Mouse (Mus musculus) olfactory bulb, adult 2 months (tissue): ENCODE data around the gene Abhd16a. TPM values are rescaled to one million over a fixed set of nuclear protein-coding genes. Genes with fewer than 3 reads are reported as not detected.
A peak's percentile ranks its signal among the peaks of the same experiment; 100 is the strongest.

Experiments
- H3K27ac ChIP-seq: fragments of 200-500 bp; 2 replicates; pipeline ENCODE4 v1.5.1; 2012; ENCODE audit warnings: low read depth, low read length; ENCODE audit not compliant: insufficient read depth
- H3K4me1 ChIP-seq: fragments of 200-500 bp; 2 replicates; pipeline ENCODE4 v1.6.1; 2012; ENCODE audit warnings: low read length; ENCODE audit not compliant: control insufficient read depth, insufficient read depth
- H3K4me3 ChIP-seq: fragments of 200-500 bp; 2 replicates; pipeline ENCODE4 v1.5.1; 2012; ENCODE audit warnings: mild to moderate bottlenecking, low read depth, low read length, moderate library complexity; ENCODE audit not compliant: insufficient read depth
- CTCF ChIP-seq: fragments of 200-500 bp; IDR thresholded peaks from 2 replicates; pipeline ENCODE4 v1.5.1; 2012; ENCODE audit warnings: low read depth, mild to moderate bottlenecking, low read length, moderate library complexity; ENCODE audit not compliant: insufficient read depth
- POLR2A ChIP-seq: fragments of 200-500 bp; IDR thresholded peaks from 2 replicates; pipeline ENCODE4 v1.6.1; 2012; ENCODE audit warnings: mild to moderate bottlenecking, low read depth, low read length, moderate library complexity; ENCODE audit not compliant: insufficient read depth
- WGBS: fragments of 180-500 bp; shearing (Covaris S2); methylation state at CpG from one replicate; pipeline ENCODE4 v1.1.7; 2018; 5-methylcytosine and 5-hydroxymethylcytosine counted together
- polyA plus RNA-seq: library from polyadenylated mRNA; stranded (reverse); fragments of >200 nt; gene quantifications from 2 replicates; pipeline ENCODE4 v1.2.4, GENCODE M21; 2012; ENCODE audit warnings: low replicate concordance; ENCODE audit not compliant: missing spikeins, insufficient read depth, insufficient read length

Abhd16a gene
- polyA plus RNA-seq, 1 experiment: not detected

DNA sequence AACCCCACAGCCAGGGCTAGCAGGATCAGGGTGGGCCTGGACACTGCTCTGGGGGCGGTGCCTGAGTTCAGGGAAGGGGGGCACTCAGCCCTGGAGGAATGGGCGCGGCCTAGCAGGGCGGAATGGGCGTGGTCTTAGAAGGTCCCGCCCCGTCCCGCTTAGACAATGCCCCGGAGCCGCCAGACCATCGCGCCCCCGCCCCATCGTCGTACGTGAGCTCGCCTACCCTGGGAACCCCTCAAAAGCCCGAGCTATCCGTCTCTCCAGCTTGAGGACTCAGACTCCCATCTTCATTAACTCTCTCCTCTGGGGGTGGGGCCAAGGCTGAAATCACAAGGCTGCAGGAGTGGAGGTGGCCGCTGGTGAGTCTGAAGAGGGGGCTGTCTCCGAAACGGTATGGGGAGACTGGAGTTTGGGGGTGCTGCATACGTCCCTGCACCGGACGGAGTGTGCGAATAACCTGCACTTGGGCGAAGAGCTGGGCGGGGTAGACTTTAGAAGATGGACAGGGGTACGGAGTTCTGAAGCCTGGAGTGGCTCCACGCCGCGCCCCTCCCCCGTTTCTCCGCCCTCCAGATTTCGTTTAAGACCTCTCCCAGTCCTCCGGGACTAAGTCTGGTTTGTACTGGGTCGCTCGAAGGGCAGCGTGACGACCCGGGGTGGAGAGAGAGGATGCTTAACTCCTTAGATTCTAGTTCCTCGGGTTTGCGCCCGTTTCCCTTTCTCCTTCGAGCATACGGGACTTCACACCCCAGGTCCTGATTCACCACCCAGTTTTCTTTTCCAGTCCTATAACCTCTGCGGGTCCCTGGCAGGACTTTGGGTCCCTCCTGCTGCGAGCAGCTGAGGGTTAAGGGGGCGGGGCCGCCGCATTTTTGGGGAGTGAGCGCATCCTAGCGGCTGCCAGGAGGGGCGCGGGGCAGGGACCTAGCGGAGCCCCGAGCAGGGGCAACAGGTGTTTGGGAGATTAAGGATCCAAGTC, 29.9 kb upstream of the Abhd16a start, which contains the start of gene Ddah2:
Ddah2 (plus strand) TSS at position 125 of the 982 bp plus-strand sequence.
- Histone ChIP-seq H3K4me3 (peak within 1 kb of the TSS; percentile 78), H3K4me1 (peaks cover 10% of the 10 kb centered on the region; the same call in 1 of the 2 replicates), H3K27ac (peak within 1 kb of the TSS; percentile 4; the same call in 1 of the 2 replicates)
- TF ChIP-seq CTCF (peak; percentile 86), POLR2A (no peak; the same call in 1 of the 2 replicates)
- under 1% methylated on average over 57 of the region's 57 CpGs for WGBS

DNA sequence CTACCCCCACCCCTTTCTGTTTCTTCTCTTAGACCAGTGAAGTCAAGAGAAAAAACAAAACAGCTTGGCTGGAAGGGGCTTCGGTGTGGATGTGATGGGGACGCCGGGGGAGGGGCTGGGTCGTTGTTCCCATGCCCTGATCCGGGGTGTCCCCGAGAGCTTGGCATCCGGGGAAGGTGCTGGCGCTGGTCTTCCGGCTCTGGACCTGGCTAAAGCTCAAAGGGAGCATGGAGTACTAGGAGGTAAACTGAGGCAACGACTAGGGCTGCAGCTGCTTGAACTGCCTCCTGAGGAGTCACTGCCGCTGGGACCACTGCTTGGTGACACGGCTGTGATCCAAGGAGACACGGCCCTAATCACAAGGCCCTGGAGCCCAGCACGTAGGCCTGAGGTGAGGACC, 29.0 kb upstream of the Abhd16a start:
- 15% methylated on average over 14 of the region's 14 CpGs for WGBS
- Histone ChIP-seq H3K4me1 (peaks cover 12% of the 10 kb centered on the region; the same call in 1 of the 2 replicates), H3K27ac (no peak overlapping the region), H3K4me3 (peak overlapping the region; percentile 78; the same call in 1 of the 2 replicates)
- TF ChIP-seq POLR2A (no peak), CTCF (no peak)

DNA sequence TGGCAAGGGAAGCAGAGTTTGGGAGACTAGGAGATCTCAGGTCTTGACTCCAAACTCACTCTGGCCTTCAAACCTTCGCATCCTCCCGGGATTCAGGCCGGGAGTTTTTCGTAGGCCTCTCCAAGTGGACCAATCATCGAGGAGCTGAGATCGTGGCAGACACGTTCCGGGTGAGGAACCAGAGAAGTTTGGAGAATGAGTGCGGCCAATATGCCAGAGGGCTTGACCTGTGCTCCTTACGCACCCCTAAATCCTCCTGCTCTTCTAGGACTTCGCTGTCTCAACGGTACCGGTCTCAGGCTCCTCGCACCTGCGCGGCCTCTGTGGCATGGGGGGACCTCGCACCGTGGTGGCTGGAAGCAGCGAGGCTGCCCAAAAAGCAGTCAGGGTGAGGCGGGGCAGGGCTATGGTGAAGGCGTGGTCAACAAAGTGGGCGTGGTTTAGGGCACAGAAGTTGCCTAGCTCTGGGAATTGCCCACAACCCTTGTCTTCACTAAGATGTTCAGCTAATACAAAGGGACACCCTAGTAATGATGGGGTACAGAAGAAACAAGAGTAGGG, 28.2 kb upstream of the Abhd16a start:
- no peak overlapping the region for H3K27ac ChIP-seq
- peaks cover 18% of the 10 kb centered on the region; the same call in 1 of the 2 replicates for H3K4me1 ChIP-seq
- H3K4me3 ChIP-seq: no peak overlapping the region
- TF ChIP-seq CTCF (no peak), POLR2A (no peak)
- WGBS: 73% methylated on average over 22 of the region's 22 CpGs

DNA sequence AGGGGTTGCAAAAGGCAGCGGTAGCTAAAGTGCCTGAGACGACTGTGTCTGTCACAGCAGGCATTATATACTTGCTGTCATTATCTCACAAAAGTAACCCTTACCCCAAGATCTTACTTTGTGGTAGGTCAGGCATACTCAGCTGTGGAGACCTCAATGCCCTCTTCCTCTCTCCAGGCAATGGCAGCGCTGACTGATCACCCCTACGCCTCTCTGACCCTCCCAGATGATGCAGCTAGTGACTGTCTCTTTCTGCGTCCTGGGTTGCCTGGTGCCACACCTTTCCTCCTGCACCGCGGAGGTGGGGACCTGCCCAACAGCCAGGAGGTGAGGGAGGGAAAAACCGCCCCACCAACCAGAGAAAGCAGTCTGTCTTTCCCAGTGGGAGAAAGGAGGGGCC, 27.8 kb upstream of the Abhd16a start:
- WGBS: 81% methylated on average over 8 of the region's 8 CpGs
- H3K4me1 ChIP-seq: peaks cover 18% of the 10 kb centered on the region; the same call in 1 of the 2 replicates

DNA sequence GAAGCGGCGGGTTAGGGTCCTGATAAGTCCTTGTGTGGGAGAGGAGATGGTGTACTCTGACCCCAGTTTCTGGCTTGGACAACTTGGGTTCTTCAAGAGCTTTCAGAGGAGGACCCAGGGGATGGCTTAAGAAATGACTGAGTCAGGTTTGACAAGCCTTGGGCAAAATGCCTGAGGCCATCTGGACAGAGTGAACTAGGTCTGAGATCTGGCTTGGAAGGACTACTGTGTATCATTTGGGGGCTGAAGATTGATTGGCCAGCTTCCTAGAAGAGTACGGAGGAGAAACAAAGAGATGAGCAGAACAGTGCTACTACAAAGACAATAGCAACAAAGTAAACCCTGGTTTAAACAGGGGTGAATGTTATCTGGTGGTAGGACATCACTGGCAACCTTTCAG, 25.6 kb upstream of the Abhd16a start:
- Histone ChIP-seq H3K27ac (no peak overlapping the region), H3K4me1 (peaks cover 18% of the 10 kb centered on the region; the same call in 1 of the 2 replicates), H3K4me3 (no peak overlapping the region)
- TF ChIP-seq POLR2A (no peak), CTCF (no peak)
- WGBS: 93% methylated on average over 3 of the region's 3 CpGs

More for the DNA sequence above, 27.8 kb upstream of the Abhd16a start:
- TF ChIP-seq CTCF: no peak
- Histone ChIP-seq H3K27ac (no peak overlapping the region), H3K4me3 (no peak overlapping the region)

DNA sequence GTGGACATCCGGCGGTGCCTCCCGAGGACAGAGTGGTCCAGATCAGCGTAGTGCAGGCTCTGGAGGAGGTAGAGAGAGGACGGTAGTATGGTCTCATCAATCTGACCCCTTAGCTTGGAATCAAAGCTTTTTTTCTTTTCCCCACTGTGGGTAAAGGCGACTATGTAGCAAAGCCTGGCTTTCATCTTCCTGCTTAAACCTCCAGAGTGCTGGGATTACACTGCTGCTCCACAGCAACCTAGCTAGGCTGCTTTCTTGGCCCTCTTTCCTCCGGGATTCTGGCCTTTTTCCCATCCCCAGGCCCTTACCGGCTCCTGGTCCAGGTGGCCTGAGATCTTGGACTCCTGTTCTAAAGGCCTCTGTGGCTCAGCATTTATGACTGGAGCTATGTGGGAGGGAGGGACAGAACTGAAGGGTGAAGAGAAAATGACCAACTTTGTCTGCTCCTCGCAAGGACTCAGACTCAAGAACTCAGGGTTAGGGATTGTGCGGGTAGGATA, 24.6 kb upstream of the Abhd16a start:
- TF ChIP-seq CTCF (no peak), POLR2A (no peak)
- 59% methylated on average over 10 of the region's 10 CpGs for WGBS
- no peak overlapping the region for H3K27ac ChIP-seq
- H3K4me1 ChIP-seq: peaks cover 14% of the 10 kb centered on the region; the same call in 1 of the 2 replicates
- H3K4me3 ChIP-seq: no peak overlapping the region

DNA sequence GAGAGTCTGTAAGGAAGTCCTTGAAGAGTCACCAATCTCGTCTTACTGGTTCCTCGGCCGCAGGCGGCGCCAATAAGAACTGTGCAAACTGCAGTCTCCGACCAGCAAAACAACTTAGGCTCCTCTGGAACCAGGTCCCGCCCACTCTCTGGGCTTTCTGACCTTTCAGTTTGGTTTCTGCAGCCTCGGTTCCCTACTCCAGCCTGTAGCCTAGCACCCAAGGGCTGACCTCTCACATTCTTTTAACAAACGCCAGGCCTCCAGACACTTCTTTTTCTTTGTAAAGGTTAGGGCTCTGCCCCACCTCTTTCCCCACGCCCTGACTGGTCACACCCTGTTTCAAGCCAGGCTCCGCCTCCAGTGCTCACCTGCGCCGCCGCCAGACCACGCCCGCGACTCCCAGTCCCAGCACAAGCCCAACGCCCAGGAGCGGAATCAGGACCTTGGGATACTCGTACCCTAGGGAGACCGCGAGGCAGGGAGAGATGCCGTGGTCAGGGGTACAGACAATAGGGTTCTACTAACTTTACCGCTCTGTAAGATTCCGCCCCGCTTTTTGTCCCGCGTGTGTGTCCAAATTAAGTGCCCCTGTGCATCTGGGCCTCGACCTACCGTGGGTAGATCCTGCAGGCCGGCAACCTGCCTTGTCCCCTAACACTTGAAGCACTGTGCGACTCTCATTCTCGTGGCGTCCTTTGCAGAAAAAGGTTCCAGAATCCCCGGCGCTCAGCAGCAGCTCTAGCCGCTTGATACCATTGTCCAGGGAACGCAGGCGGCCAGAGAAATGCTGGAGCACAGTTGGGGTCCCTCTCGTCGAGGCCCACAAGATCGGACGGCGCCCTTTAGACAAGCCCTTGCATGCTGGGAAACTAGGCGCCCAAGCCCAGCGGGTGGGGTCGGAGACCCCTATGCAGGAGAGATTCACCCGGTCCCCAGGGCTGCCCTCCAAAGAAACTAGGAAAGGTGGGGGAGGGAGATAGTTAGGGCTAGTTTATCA, 23.8 kb upstream of the Abhd16a start, which contains the start of gene Ly6g6c:
Ly6g6c (plus strand) TSS at position 438 of the 997 bp plus-strand sequence.
- TF ChIP-seq CTCF (no peak), POLR2A (no peak)
- Histone ChIP-seq H3K4me3 (no peak within 1 kb of the TSS), H3K27ac (no peak within 1 kb of the TSS), H3K4me1 (peaks cover 9% of the 10 kb centered on the region; the same call in 1 of the 2 replicates)
- WGBS: 16% methylated on average over 48 of the region's 48 CpGs

DNA sequence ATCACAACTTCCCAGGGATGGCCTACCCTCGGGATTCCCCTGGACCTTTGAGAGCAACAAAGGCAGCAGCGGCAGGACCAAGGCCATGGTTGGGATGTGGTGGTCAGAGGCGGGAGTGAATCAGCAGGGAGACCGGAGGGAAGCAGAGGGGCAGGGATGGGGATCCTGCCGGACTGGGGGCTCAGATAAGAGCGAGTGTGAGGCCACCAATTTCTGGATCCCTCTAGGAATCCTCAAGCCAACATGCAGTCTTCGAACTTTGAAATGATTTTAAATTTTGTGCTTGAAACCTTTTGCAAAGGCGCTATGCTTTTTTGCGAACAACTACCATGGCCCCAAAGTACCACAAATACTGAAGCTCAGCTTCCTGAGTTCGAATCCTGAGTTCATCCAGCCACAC, 23.0 kb upstream of the Abhd16a start, which contains the start of gene Mpig6b:
Mpig6b (minus strand) TSS at position 101 of the 400 bp plus-strand sequence.
- Histone ChIP-seq H3K4me1 (peaks cover 8% of the 10 kb centered on the region; the same call in 1 of the 2 replicates), H3K4me3 (no peak within 1 kb of the TSS), H3K27ac (no peak within 1 kb of the TSS)
- no peak for TF ChIP-seq CTCF
- TF ChIP-seq POLR2A: no peak
- 69% methylated on average over 10 of the region's 10 CpGs for WGBS
